Mouse (Mus musculus) cerebellum, adult 8-10 months (tissue): ENCODE measurements around the gene Efhd1.

Experiments
- DNase-seq: peaks from one replicate; pipeline ENCODE4 v3.0.0; 2022

Efhd1 gene

GRCm38 (mm10) chr1:87312681-87313080 lies 48.5 kb downstream of the Efhd1 start:
- no peak for DNase-seq

GRCm38 (mm10) chr1:87313116-87313515 lies 49.0 kb downstream of the Efhd1 start:
- no peak for DNase-seq

GRCm38 (mm10) chr1:87313843-87314570 lies 49.8 kb downstream of the Efhd1 start:
- no peak for DNase-seq

- no peak for DNase-seq
Observed at GRCm38 (mm10) chr1:87315431-87315830, 51.3 kb downstream of the Efhd1 start.

- DNase-seq: no peak
Observed at GRCm38 (mm10) chr1:87315894-87316293, 51.7 kb downstream of the Efhd1 start.

- DNase-seq: no peak
Observed at GRCm38 (mm10) chr1:87316672-87317071, 52.5 kb downstream of the Efhd1 start.

- no peak for DNase-seq
Observed at GRCm38 (mm10) chr1:87321071-87321470, 56.9 kb downstream of the Efhd1 start.

GRCm38 (mm10) chr1:87322778-87323177 lies 58.6 kb downstream of the Efhd1 start:
- no peak for DNase-seq

GRCm38 (mm10) chr1:87324649-87325048 lies 60.5 kb downstream of the Efhd1 start:
- DNase-seq: no peak

- DNase-seq: peak; percentile 93
Observed at GRCm38 (mm10) chr1:87326742-87327163, 62.6 kb downstream of the Efhd1 start, which contains the start of gene Gigyf2. Gigyf2 (plus strand) TSS chr1:87326998.

GRCm38 (mm10) chr1:87327165-87327861 lies 63.1 kb downstream of the Efhd1 start:
- no peak for DNase-seq

- DNase-seq: no peak
Observed at GRCm38 (mm10) chr1:87331774-87332173, 67.6 kb downstream of the Efhd1 start.

- DNase-seq: no peak
Observed at GRCm38 (mm10) chr1:87350576-87350975, 86.4 kb downstream of the Efhd1 start.

- no peak for DNase-seq
Observed at GRCm38 (mm10) chr1:87360276-87360675, 96.1 kb downstream of the Efhd1 start.
